Mouse (Mus musculus): Measurements from ENCODE around the gene Neurod2.

DNA sequence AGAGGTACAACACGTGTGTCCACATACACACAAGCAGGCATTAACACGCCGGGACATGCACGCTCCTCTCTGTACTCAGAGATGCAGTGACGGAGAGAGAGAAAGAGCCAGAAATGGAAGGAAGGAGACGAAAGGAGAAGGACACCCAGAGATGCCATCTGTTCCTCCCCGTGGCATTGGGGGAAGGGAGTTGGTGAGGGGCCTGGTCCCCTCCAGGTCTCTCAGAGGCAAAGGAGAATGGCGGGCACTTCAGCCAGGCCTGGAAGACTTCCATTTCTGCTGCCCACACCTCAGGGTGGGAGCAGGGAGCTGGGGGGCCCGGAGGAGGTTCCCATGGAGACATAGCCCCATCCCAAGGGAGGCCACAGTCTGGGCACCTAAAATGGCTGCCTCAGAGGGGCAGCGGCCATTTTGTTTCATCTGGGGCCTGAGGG, 3.8 kb upstream of the Neurod2 start:
- no peak for TF ChIP-seq CTCF (IDR thresholded peaks at IDR 0.05; ENCODE audit: low read depth)
- no peak for TF ChIP-seq EP300 (IDR thresholded peaks at IDR 0.05; ENCODE audit: low read depth)

Measured in liver, embryonic 14.5 days (tissue).